Mouse (Mus musculus) cerebellum, adult 9-10 months (tissue): Measurements from ENCODE around the gene Ankrd39.

Experiments
- DNase-seq: peaks from one replicate; pipeline ENCODE4 v3.0.0; 2022

Gene Ankrd39

DNA sequence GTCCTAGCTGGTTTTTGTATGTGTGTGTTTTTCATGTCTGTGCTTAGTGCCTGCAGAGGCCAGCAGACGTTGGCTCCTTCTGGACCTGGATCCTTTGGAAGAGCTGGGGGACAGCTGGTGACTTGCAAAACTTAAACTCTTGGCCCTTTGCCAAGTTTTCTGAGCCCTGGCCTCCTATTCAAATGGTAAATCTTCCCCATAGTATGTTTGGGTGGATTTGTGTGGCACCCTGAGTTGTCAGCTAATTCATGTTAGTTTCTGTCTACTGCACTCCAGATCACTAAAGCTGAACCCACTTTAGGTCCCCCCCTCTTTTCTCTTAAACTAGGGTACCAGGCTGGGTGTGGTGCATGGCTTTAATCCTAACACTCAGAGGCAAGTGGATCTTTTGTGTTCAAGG is 18.9 kb downstream of the Ankrd39 start:
- DNase-seq = no peak

DNA sequence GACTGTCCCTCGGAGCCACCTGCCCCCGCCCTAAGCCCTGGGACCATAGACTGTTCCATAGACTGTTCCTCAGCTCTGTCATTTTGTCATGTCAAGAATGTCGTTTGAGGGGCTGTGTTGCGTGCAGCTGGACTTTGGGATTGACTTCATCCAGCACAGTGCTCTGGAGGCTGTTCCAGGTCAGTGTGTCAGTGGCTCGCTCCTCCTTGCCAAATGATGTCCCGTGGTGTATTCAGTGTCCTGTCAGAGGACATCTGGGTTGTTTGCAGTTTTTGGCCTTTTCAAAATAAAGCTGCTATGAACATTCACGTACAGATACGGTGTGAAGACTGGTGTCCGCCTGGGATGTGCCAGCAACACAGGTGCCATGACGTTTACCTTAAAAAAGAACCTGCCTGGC is 20.3 kb downstream of the Ankrd39 start:
- no peak for DNase-seq

DNA sequence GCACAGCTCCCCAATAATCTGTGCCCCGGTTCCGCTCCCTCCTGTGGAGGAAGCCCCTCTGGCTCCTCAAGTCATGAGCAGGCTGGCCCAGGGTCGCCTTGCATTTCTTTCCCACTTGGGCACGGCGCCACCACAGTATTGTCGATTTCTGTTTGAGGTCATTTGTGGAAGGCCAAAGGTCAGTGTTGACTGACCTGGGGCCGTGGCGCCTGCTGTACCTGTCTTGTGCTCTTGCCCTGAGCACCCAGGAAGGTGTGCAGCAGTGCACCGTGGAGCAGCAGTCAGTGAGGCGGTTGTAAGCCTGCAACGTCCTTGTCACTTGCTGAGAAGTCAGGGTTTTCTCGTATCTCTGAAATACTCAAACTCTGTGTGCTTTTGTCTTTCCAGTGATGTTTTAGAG is 21.5 kb downstream of the Ankrd39 start:
- no peak for DNase-seq

GRCm38 (mm10) chr1:36524058-36524457 is 23.2 kb downstream of the Ankrd39 start:
- DNase-seq = no peak

- no peak for DNase-seq
Measured at GRCm38 (mm10) chr1:36523332-36524013, 23.8 kb downstream of the Ankrd39 start.

DNA sequence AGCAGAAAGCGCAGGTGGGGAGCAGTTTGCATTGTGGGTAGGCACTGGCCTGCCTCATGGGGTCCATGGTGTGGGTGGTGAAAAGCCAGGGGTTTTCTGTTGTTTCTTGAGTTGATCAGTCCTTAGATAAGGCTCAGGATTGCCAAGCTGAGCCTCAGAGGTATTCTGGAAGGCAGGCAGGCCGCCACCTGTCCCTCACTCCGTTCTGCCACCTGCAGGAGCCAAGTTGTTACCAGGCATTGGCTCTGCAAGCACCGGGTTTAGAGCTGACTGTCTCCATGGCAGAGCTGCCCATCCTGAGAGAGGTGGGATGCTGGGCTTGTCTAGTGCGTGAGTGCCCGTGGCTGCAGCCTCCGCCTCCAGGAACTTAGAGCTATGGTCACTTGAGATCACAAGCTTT is 25.0 kb downstream of the Ankrd39 start:
- no peak for DNase-seq

DNA sequence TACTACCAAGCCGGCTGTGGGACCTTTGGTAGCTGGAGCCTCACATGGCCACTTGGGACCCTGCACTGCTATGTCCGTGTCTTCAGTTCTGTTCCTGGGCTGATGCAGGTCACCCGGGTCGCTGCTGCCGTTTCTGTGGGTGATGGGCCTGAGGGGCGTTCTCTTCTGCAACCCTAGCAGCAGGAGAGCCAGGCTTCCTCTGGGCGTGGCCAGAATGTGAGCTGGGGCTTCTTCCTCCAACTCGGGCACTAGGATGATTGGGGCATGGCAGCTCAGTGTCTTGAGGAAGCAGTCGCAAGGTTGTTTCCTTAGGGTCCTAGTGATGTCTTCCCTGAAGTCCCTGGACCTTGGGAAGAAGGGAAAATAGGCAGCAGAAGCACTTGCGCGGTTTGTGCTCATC is 27.6 kb downstream of the Ankrd39 start:
- no peak for DNase-seq

DNA sequence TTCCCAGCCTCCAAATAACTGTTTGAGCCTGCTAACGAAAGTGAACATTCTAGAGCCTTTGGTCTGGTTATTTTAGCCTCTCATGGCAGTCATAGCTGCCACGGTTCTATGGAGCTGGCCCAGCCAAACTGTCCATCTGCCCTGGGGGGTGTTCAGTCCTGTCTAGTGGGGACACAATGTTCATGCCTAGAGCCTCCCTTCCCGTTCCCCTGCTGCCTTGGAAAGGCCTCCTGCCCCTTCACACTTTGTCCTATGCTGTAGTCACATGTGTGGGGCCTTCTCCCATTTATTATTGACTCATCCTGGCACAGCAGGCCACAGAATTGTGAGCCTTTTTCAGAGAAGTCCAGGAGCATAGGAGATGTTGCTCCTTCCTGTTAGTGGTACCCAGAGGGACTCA is 29.0 kb downstream of the Ankrd39 start:
- no peak for DNase-seq

- DNase-seq = peak; percentile 74
Measured at GRCm38 (mm10) chr1:36513718-36514117, 33.5 kb downstream of the Ankrd39 start.

DNA sequence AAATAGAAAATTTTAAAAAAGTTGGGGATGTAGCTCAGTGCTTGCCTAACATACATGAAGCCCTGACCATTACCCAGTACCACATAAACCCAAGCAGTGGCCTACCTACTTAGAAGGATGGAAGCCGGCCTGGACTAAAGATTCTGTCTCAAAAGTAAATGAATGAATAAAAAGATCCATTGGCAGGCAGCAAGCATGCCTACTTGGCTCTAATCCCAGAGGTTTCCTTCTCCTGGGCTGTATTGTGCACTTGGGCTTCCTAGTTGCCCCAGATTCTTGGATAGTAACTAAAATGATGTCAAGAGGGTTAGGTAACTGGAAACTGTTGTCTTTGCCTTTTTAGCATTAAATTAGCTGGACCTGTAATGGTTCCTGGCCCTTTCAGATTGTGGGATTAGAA is 33.9 kb downstream of the Ankrd39 start:
- DNase-seq = peak; percentile 73

- no peak for DNase-seq
Measured at GRCm38 (mm10) chr1:36512966-36513280, 34.3 kb downstream of the Ankrd39 start.

DNA sequence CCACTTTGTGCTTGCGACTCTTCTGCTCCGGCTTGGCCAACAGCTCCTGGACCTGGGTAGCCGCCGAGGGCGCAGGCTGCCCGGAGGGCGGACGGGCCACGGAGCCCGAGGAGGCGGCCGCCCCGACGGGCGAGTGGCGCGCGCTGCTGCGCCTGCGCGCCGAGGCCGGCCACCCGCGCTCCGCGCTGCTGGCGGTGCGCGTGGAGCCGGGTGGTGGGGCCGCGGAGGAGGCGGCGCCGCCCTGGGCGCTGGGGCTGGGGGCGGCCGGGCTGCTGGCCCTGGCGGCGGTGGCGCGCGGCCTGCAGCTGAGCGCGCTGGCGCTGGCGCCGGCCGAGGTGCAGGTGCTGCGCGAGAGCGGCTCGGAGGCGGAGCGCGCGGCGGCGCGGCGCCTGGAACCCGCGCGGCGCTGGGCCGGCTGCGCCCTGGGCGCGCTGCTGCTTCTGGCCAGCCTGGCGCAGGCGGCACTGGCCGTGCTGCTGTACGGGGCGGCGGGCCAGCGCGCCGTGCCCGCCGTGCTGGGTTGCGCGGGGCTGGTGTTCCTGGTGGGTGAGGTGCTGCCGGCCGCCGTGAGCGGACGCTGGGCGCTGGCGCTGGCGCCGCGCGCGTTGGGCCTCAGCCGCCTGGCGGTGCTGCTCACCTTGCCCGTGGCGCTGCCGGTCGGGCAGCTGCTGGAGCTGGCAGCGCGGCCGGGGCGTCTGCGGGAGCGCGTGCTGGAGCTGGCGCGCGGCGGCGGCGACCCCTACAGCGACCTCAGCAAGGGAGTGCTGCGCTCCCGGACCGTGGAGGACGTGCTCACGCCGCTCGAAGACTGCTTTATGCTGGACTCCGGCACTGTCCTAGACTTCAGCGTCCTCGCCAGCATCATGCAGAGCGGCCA is 34.9 kb downstream of the Ankrd39 start:
- DNase-seq = peak; percentile 63

DNA sequence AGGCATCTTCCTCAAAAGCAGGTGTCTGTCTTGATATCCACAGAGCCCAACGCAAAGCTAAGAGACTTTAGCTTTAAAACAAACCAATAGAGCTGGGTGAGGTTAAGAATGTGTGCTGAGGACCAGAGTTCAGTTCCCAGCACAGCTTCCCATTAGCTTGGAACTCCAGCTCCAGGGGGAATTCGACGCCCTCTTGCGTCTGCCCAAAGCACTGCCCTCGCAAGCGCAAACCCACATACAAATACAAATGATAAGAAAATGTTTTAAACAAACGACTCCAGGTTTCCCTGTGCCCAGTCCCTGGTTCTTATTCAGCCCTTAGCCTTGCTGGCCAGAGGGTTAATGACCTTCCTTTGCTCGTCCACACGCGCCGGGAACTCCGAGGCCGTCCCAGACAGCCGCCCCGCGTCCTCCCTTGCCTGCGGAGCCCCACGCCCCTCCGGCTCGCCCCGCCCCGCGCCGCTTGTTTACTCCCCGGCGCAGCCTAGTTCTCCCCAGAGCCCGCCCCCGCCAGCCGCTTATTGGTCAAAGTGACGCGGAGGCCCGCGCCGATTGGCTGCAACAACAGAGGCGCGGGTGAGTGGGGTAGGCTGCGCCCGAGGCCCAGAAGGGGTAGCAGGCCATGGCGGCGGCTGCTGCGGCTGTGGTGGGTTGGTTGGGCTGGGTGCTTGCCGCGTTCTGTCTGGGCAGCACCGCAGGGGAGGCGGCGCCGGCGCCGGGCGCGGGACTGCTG is 35.8 kb downstream of the Ankrd39 start, which contains the start of gene Cnnm3:
TSS of gene Cnnm3 (plus strand) at position 579 of the 733 bp plus-strand sequence.
- DNase-seq = peak; percentile 99

DNA sequence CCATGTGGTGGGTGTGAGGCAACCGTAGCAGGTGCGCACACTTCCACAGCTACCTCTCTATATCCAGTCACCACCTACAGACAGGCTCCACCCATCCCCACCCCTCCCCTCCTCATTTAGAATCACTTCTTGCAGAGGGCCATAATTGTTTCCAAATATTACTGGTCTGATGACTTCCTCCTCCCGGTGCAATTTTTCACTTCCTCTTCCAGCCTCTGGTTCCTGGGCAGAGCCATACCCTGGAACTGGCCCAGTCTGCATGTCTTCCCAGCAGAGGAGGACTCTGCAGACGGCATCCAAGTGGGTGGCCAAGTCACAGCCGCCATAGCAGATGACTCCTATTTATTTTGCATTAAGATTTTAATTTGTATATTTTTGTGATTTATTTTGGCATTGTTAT is 39.0 kb downstream of the Ankrd39 start:
- DNase-seq = no peak

DNA sequence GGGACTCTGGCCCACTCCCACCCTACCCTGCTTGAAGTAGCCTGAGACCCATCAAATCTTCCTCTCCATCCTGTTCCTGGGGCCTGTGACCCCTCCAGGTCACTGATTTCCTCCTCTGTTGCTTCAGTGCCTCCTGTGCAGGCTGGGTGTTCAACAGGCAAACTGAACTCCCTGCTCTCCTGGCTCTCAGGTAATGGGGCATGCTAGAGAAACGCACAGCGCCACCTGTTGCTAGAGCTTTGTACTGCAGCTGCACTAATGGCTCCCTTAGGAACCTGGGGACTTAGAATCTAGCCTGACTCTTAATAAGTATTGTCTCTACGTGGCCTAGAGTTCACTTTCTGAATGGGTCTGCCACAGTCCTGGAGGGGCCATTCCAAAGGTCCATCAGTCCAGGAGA is 46.0 kb downstream of the Ankrd39 start:
- DNase-seq = peak; percentile 87

DNA sequence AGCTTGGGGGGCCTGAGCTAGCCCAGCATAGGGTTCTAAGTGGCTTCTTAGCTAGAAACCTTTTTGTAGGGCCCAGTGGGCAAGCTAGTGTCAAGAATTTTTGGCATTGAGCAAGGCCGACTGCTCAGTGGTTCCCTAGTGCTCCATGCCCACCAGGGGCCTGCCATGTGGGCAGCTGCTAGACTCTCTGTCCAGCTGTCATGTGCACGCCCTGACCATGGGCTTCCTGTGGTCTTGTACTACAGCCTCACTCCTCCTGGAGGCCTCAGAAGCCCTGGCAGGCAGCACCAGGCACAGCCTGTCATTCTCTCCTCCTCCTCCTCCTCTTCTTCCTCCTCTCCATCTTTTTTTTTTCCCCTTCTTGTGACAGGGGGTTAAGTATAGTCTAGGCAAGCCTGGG is 49.9 kb downstream of the Ankrd39 start:
- DNase-seq = no peak

DNA sequence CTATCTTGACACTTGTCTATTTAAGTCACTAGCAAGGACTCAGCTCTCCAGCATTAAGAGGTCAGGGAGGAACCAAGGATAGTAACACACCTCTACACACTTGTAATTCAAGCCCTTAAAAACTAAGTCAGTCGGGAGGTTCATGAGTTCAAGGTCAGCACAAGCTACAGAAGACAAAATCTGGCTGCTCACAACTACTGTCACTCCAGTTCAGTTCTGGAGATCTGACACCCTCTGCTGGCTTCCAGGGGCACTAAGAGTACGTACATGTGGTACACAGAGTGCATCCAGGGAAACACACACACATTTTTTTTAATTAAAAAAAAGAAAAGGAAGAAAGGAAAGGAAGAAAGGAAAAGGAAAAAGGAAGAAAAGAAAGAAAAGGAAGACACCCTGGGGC is 50.5 kb downstream of the Ankrd39 start:
- no peak for DNase-seq

- no peak for DNase-seq
Measured at GRCm38 (mm10) chr1:36493299-36493698, 53.9 kb downstream of the Ankrd39 start.

- DNase-seq = peak; percentile 95
Measured at GRCm38 (mm10) chr1:36492416-36493139, 54.7 kb downstream of the Ankrd39 start.

DNA sequence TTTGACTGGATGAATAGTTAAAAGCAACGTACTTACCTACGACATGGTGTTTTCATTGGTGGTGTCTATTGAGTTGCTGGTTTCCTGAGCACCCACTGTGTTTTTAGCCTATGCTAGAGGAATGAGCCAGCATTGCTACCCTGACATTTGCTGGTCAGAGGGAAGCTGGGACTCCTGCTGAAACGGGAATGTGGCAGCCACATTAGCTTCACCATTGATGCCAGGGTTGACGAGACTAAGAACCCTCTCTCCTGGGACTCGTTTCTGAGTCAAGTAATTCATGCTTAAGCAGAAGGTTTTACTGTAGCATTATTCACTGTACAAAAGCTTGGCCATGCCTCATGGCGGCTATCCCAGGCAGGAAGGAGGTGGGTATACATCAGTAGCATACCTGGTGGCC is 57.6 kb downstream of the Ankrd39 start:
- DNase-seq = no peak
